ENCODE assay signal across 9 mouse cellular contexts in the genomic region with DNA sequence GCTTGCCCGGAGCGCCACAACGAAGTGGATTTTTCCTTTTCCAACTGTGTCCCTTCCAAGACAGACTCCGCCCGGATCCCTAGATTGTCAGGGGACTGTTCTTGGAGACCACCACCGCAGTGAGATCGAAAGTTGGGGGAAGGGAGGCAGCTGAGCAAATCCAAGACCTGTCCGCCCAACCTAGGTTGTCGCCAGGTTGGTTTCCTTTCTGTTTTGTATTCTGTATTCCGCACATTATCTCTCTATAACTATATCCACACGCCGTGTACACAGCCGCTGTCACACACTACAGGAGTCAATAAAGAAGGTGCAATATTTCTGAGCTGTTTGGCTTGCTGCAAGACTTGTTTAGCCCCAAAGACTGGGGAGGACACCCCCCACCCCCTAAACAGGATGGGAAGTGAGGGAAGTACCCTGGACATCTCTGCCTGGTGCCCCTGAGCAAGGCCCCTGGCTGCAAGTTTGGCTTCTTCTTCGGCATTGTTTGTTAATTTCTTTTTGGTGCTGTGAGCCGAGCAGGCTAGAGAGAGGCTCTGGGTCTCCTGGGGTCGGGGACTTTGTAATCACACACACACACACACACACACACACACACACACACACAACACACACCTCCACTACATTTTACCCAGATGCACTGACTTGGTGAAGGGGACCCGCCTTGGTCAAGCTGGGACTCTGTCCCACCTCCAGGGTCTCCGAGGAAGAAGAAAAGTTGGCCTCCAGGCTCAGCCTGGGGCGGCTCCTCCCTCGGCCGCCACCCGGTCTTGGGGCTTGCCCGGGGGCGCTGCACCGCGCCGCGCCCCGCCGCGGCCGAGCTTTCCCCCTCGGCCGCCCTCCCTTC. TPM values are rescaled to one million over a fixed set of nuclear protein-coding genes. Genes with fewer than 3 reads are reported as not detected.
DNase-seq lines count a peak whose midpoint lies in the region; ATAC-seq and TF ChIP-seq lines count a peak whose summit lies in the region.
"Had no signal": no experiment of that assay in that cellular context is flagged by ENCODE, and none has a peak within 500 bp of the region (broad histone marks: within the 10 kb centered on the region; RNA-seq: fewer than 3 reads in every experiment).

No protein-coding gene starts in this region.

- peaks cover 15% of the 10 kb centered on the region for H3K4me1 ChIP-seq in spleen, adult 2 months (ENCODE audit: control insufficient read depth, insufficient read depth, insufficient read length)
- peaks cover 4 to 26% of the 10 kb centered on the region in 2 experiments; a peak in 3 of 4 replicates for H3K4me1 ChIP-seq in heart, embryonic 14.5 days (ENCODE audit: control insufficient read depth in 2 of 2, insufficient read depth in 2 of 2, low read length in 2 of 2)
- peaks cover 25% of the 10 kb centered on the region for H3K4me1 ChIP-seq in liver, embryonic 13.5 days (replicated peaks)
- H3K4me1 ChIP-seq in cerebellum, adult 2 months (ENCODE audit: control insufficient read depth, insufficient read depth, low read length), result no peaks in the 10 kb centered on the region

- TF ChIP-seq CTCF in spleen, adult 2 months (IDR thresholded peaks at IDR 0.05; ENCODE audit: extremely low read depth, insufficient read depth, insufficient read length, insufficient replicate concordance), result no peak
- no peak for TF ChIP-seq CTCF in cerebellum, adult 2 months (IDR thresholded peaks at IDR 0.05; ENCODE audit: borderline replicate concordance, insufficient read depth, low read depth, low read length)

- no peak for DNase-seq in spleen, adult 2 months (ENCODE audit: low read depth in 1 of 2, low spot score in 2 of 2)
- no peak for DNase-seq in spleen, adult 18-20 months
- DNase-seq in liver, embryonic 13.5 days, result no peak
- DNase-seq in cerebellum, adult 2 months, result no peak
- no peak for DNase-seq in gastrocnemius, postnatal 36 days
- DNase-seq in adrenal gland, adult 2 months, result no peak
- DNase-seq in gastrocnemius, adult 8-10 months (ENCODE audit: low spot score in 2 of 2), result no peak

- 7% methylated on average over 34 of the region's 34 CpGs for WGBS in spleen, adult 2 months
- WGBS in heart, embryonic 14.5 days, result 1% methylated on average over 33 of the region's 34 CpGs
- WGBS in liver, embryonic 13.5 days (ENCODE audit: insufficient replicate concordance), result 2% methylated on average over 34 of the region's 34 CpGs
- under 1% methylated on average over 34 of the region's 34 CpGs for WGBS in cerebellum, adult 2 months

- H3K27ac ChIP-seq in spleen, adult 2 months (ENCODE audit: insufficient read depth, low read length), result no peak overlapping the region; the same call in 1 of the 2 replicates
- no peak overlapping the region for H3K27ac ChIP-seq in heart, embryonic 14.5 days (replicated peaks in 1 of 2; ENCODE audit: control insufficient read depth in 1 of 2, insufficient read depth in 1 of 2, low read depth in 2 of 2, low read length in 2 of 2)
- no peak overlapping the region for H3K27ac ChIP-seq in liver, embryonic 13.5 days
- no peak overlapping the region for H3K27ac ChIP-seq in cerebellum, adult 2 months (ENCODE audit: insufficient read depth, low read length)

- no peaks in the 10 kb centered on the region for H3K9me3 ChIP-seq in heart, embryonic 14.5 days (ENCODE audit: control insufficient read depth, low read length)
- H3K9me3 ChIP-seq in liver, embryonic 13.5 days (replicated peaks), result no peaks in the 10 kb centered on the region

- peaks cover 43% of the 10 kb centered on the region for H3K27me3 ChIP-seq in spleen, adult 2 months (ENCODE audit: control insufficient read depth, insufficient read depth, low read length)
- H3K27me3 ChIP-seq in heart, embryonic 14.5 days (ENCODE audit: control insufficient read depth, insufficient read depth, low read length), result peaks cover 97% of the 10 kb centered on the region
- H3K27me3 ChIP-seq in liver, embryonic 13.5 days, result peaks cover 100% of the 10 kb centered on the region
- H3K27me3 ChIP-seq in cerebellum, adult 2 months (ENCODE audit: control insufficient read depth, insufficient read depth, low read length), result peaks cover 46% of the 10 kb centered on the region

- no peaks in the 10 kb centered on the region for H3K36me3 ChIP-seq in spleen, adult 2 months (ENCODE audit: control insufficient read depth, insufficient read depth, low read length)
- H3K36me3 ChIP-seq in heart, embryonic 14.5 days (ENCODE audit: control insufficient read depth, insufficient read depth, low read length), result no peaks in the 10 kb centered on the region
- H3K36me3 ChIP-seq in liver, embryonic 13.5 days, result no peaks in the 10 kb centered on the region

- no peak for TF ChIP-seq POLR2A in spleen, adult 2 months (IDR thresholded peaks at IDR 0.05; ENCODE audit: low read depth, low read length)
- no peak for TF ChIP-seq POLR2A in cerebellum, adult 2 months (IDR thresholded peaks at IDR 0.05; ENCODE audit: borderline replicate concordance, insufficient read depth, low read length)

- peak overlapping the region; percentile 61 for H3K4me2 ChIP-seq in heart, embryonic 14.5 days (ENCODE audit: low read length)
- H3K4me2 ChIP-seq in liver, embryonic 13.5 days, result peak overlapping the region; percentile 41

- no peak overlapping the region for H3K9ac ChIP-seq in heart, embryonic 14.5 days (ENCODE audit: low read length)
- no peak overlapping the region for H3K9ac ChIP-seq in liver, embryonic 13.5 days

- intact Hi-C loops in gastrocnemius, postnatal 36 days (cut with DNase I), result no loop called here

- peak overlapping the region; percentile 47; the same call in 1 of the 2 replicates for H3K4me3 ChIP-seq in spleen, adult 2 months (ENCODE audit: extremely low read depth, insufficient read depth, insufficient read length)
- H3K4me3 ChIP-seq in heart, embryonic 14.5 days (ENCODE audit: control insufficient read depth in 1 of 2, insufficient read depth in 1 of 2, low read depth in 1 of 2, low read length in 2 of 2), result peak overlapping the region; percentile 27 to 35
- peak overlapping the region; percentile 33 for H3K4me3 ChIP-seq in liver, embryonic 13.5 days (replicated peaks)
- no peak overlapping the region for H3K4me3 ChIP-seq in cerebellum, adult 2 months (replicated peaks; ENCODE audit: insufficient read depth, low read depth, low read length)

- ATAC-seq in heart, embryonic 14.5 days (ENCODE audit: insufficient number of reproducible peaks, insufficient read depth, low FRiP score, low read depth), result no peak
- ATAC-seq in liver, embryonic 13.5 days (ENCODE audit: low read depth), result no peak

RNA-seq across cellular contexts. Expression of a gene that starts 3.7 kb away (rescaled TPM):
- polyA plus RNA-seq in spleen, adult 2 months (2012; rRNA removed), result 7.4 and 11.6 TPM in 2 replicates
- polyA plus RNA-seq in heart, embryonic 14.5 days (2014; fragmentation: Nextera tagmentation; extraction: Ambion mirVana), result not detected in 2 replicates
- polyA plus RNA-seq in liver, embryonic 13.5 days (2015; fragmentation: Nextera tagmentation; extraction: Ambion mirVana), result 0.21 and 0.23 TPM in 2 replicates
- not detected in 2 replicates for polyA plus RNA-seq in cerebellum, adult 2 months (2012; rRNA removed)
- not detected for total RNA-seq in gastrocnemius, postnatal 36 days (2021)
- total RNA-seq in adrenal gland, adult 2 months (2021), result not detected
- not detected in 2 replicates for polyA plus RNA-seq in adrenal gland, adult 2 months (2012; rRNA removed)
- not detected for total RNA-seq in gastrocnemius, adult 8-10 months (2022)
- total RNA-seq: heart, adult 18-20 months had no signal

RNA-seq across cellular contexts. Expression of a gene that starts 58.9 kb away (rescaled TPM):
- 56.4 and 76.9 TPM in 2 replicates for polyA plus RNA-seq in spleen, adult 2 months (2012; rRNA removed)
- 10.4 and 10.8 TPM in 2 replicates for polyA plus RNA-seq in heart, embryonic 14.5 days (2014; fragmentation: Nextera tagmentation; extraction: Ambion mirVana)
- 6.3 and 6.8 TPM in 2 replicates for polyA plus RNA-seq in liver, embryonic 13.5 days (2015; fragmentation: Nextera tagmentation; extraction: Ambion mirVana)
- polyA plus RNA-seq in cerebellum, adult 2 months (2012; rRNA removed), result 109 and 110 TPM in 2 replicates
- 10 to 100 TPM; 20.6 to 25.2 TPM for total RNA-seq in gastrocnemius, postnatal 36 days (2021)
- 10 to 100 TPM; 62.3 to 73.1 TPM for total RNA-seq in adrenal gland, adult 2 months (2021)
- polyA plus RNA-seq in adrenal gland, adult 2 months (2012; rRNA removed), result 93.6 and 111 TPM in 2 replicates
- total RNA-seq in gastrocnemius, adult 8-10 months (2022), result 10 to 100 TPM; 26.4 to 36.4 (median 31.5) TPM
